Mouse (Mus musculus): ENCODE results near the gene Gucy2d.

- TF ChIP-seq POLR2A (IDR thresholded peaks at IDR 0.05; ENCODE audit: borderline replicate concordance, insufficient read depth, low read length) = no peak
- TF ChIP-seq CTCF (IDR thresholded peaks at IDR 0.05; ENCODE audit: borderline replicate concordance, insufficient read depth, low read depth, low read length) = no peak
Measured at GRCm38 (mm10) chr7:98419366-98419765, 20.9 kb upstream of the Gucy2d start.
